Mouse (Mus musculus) c-Kit-negative CD71-positive TER-119-positive erythroid progenitor cells, embryonic 14.5 days (primary cell): ENCODE results near the gene Ift88.

Experiments used
- DNase-seq: peaks from one replicate; pipeline ENCODE4 v3.0.0-alpha.2; 2013; ENCODE audit warnings: low read depth, low spot score

Gene Ift88

GRCm38 (mm10) chr14:57423432-57424211 lies at the start of gene Ift88:
Gene Ift88 (plus strand): TSS chr14:57424062.
- DNase-seq: peak; percentile 66

- no peak for DNase-seq
These were observed 48.7 kb upstream of the Ift88 start for GRCm38 (mm10) chr14:57375205-57375604.

- DNase-seq: no peak
These were observed 47.8 kb upstream of the Ift88 start for GRCm38 (mm10) chr14:57376016-57376415.

GRCm38 (mm10) chr14:57376956-57377355 lies 46.9 kb upstream of the Ift88 start:
- no peak for DNase-seq

GRCm38 (mm10) chr14:57377531-57377930 lies 46.3 kb upstream of the Ift88 start:
- no peak for DNase-seq

DNA sequence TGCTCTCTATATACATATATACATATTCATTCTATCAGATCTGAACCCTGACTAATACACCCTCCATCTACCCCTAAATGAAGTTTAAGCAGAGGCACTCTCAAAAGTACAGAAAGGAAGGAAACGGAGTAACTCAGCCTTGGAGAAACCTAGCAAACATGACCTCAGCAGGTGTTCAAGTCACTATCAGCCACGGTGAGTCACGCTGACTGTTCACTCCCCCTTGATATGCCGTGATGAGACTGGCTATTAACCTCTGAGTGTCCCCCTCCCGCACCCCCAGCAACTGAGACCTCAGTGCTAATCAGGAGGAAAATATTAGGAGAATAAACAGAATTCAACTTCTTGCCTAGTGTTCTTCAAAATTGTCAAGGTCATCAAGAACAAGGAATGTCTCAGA lies 38.2 kb upstream of the Ift88 start:
- no peak for DNase-seq

DNA sequence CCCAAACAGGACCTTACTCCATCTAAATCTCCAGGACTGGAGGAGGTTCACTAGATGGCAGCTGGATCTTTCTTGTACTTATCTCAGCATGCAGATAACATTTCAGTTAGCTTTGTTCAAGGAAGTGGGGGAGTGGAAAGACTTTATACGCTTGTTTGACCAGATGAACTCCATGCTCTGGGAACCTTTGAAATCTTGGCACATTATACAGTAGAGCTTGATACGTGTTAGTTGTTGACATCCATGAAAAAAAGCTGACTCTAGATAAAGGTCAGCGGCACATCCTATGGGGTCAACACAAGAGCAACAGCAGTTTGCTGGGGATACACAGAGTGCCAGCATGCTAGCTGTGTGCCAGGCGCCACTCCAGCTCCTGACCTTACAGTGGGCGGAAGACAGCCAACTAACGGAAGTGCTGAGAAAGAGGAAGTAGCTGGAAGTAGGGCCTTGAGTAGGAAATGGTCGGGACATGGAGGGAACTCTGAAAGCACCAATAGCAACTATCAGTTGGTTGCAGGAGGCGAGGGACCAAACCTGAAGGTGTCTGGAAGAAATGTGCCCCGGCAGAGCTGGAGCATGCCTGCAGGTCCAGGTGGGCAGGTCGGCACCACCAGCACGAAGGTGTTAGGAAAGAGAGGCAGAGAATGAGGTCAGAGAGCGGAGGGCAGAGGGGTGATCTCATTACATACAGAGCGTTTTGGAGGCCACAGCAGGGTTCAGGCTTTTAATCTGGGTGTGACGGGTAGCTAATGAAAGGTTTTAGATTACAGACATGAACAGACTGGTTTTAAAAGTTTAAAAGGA lies 36.9 kb upstream of the Ift88 start:
- no peak for DNase-seq

GRCm38 (mm10) chr14:57391621-57392020 lies 32.2 kb upstream of the Ift88 start:
- DNase-seq: no peak

GRCm38 (mm10) chr14:57392278-57392677 lies 31.6 kb upstream of the Ift88 start:
- DNase-seq: no peak

- DNase-seq: no peak
These were observed 28.4 kb upstream of the Ift88 start for GRCm38 (mm10) chr14:57395470-57395869.

DNA sequence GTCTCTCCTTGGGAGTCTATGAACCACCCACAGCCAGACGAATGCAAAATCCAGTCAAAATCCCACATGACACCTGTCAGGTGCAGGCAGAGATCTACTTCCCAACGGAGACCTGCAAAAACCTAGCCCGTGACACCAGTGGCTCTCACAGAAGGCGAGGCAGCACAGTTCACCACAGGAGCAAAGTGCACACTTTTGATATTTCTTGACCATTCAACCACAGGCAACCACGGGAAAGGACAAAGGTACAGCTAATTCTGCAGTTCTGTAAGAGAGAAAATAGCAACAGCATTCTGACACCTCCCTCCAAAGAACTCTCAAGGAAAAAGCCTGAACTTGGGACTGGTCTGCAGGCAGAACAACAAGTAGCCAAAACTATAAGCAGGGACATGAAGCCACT lies 26.6 kb upstream of the Ift88 start:
- no peak for DNase-seq

DNA sequence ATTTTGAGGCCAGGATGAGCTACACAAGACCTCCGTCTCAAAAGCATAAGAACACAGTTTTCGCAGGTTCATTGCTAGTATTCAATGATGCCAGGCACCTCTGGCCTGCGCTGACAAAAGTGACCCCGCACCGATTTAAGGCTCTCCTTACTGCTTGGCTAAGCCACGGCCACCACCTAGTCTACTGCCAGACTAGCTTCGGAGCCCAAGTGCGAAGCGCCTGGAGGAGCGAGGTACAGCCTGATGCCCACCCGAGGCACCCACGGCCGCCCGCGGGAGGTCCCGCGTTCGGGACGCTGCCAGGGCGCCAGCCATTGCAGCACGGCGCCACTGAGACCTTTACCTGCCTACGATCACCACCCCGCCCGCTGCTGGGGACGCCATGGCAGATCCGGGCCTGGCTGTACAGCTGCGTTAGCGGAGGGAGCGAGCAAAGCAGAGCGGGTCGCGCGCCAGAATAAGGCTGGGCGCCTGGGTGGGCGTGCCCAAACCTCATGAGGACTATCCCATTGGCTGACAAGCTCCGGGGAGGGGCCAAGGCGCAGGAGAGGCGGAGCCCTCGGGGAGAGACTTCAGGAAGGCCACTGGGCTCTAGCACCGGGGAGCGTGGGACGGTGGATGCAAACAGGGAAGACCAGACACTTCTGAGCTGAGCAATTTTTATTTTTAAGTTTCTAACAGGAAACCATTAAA lies 25.7 kb upstream of the Ift88 start, which contains the start of gene Cryl1:
Gene Cryl1, minus strand, starts transcription at position 465 of the 693 bp plus-strand sequence.
- peak; percentile 87 for DNase-seq

GRCm38 (mm10) chr14:57398813-57399427 lies 24.9 kb upstream of the Ift88 start:
- no peak for DNase-seq

DNA sequence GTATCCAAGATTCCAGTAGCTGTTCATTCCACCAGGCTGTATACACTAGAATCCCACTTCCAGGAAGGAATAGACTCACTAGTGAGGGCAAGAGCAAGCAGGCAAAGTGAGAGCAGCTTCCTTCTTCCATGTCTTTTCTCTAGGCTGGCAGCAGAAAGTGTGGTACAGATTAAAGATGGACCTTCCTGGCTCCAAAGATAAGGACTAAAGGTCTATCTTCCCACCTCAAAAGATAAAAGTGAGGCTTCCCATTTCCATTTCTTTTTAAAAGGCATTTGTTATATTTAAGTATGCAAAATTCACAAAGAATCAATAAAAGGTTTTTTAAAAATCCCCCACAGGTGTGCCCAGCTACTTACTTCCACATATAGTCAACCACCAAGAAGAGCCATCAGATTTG lies 21.0 kb upstream of the Ift88 start:
- no peak for DNase-seq

DNA sequence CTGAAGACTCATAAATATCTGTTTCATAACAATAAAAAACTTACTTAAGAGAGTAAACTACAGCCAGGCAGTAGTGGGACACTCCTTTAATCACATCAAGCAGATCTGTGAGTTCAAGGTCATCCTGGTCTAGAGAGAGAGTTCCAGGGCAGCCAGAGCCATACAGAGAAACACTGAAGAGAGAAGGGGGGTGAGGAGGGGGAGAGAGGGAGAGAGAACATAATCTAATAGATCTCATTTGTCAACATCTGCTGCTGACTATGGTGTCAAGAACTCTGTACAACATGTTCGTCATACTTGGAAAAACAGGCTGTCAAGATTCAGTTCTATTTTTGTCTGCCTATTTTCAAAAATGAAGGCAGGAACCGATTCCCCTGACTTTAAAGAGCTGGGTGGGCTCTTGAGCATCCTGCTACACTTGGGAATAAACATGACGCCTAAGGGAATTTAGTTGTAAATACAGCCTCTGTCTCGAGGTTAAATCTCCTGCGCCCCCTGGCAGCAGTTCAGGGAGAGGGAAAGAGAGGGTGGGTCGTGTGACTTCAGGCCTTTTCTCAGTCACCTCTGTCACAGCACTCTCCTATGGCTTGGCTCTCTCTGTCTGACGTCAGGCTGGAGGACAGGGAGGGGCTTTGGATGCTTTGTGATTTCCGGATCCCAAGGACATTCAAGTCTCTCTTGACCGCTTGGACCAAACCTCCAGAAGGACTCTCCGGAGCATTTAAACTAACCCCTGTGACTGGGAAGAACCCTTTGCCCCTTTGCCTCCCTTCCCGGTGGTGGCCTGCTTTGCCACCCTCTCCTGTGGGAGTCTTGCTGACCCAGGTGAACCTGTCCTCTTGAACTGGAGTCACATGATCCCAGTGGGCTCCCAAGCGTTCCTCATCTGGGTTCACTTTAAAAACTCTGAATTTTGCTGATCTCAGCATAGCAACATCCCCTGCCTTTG lies 16.5 kb upstream of the Ift88 start:
- no peak for DNase-seq

DNA sequence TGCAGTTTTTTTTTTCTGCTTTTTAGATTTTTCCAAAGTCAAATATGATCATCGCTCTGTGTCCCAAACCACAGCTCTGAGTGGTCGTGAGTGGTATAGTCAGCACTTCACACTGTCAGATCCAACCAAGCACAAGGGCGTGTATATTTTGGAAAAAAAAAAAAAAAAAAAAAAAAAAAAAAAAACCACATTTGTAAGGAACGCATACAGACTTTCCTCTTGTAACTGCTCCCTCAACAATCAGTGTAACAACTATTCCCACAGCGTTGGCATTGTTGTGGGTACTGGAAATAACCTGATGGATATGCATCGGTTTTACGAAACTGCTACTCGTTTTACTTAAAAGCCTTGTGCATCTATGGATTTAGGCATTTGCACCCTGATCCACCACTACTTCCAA lies 15.8 kb upstream of the Ift88 start:
- DNase-seq: no peak

DNA sequence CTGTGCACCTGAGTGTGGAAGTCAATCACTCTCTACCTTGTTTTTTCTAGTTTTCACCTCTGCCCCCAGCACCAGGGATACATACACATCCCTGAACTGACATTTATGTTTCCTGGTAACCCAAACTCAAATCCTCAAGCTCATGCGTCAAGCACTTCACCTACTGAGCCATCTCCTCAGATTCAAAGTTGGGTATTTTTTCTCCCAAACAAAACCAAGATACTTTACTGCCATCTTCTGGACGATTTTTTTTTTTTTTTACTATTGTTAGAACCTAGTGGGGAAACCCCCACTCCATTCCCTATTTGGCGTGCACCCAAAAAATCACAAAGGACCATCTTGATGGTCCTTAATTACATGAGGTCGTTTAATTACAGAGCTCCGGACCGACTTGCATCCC lies 14.8 kb upstream of the Ift88 start:
- no peak for DNase-seq

DNA sequence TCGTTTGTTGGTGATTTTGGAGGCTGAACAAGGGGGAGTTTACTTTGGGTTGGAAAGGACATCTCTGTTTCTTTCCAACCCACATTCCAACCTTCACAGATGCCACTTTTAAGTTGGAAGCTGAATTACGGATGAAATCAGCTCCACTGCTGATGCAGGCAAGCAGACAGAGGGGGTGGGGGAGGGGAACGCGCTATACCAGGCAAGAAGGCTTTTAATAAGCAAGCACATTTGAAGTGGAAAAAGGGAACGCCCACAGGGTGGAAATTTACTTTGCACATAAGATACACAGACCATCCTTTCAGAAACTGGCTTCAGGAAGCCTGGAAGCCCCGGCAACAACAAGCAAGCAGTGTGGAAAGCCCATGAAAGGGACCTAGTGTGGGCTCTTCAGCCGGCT lies 11.7 kb upstream of the Ift88 start:
- no peak for DNase-seq

DNA sequence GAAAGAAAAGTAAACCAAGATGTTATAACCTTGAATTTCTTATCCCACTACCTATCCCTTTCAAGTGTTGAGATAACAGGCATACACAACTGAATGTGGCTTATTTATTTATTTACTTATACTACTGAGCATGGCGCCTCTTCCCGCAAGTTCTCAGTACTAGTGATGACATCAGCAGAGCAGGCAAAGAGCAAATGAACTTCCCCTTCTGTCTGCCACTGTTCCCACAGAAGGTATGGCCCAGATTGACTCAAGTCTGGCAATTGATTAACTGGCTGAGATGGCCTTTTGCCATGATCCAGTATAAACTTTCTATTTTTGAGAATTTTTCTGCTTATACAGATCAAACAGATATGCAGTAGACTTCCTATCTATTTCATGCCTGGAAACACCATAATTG lies 6.7 kb upstream of the Ift88 start:
- no peak for DNase-seq

DNA sequence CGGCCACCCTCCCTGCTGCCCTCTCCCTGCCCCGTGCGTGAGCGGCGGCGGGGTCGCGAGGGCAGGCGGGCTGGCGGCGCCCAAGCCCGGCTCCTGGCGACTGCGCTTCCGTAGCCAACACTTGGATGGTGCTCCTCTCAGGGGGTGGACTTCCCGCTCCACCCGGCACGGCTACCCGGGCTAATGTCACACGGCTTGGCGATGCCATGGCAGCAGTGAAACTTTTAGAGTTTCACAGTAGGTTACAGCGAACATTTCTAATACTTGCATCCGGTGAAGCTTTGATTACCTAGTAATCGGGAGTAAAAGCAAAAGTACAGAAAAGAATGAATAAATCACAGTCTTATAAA lies 325 bp downstream of the Ift88 start:
- no peak for DNase-seq

DNA sequence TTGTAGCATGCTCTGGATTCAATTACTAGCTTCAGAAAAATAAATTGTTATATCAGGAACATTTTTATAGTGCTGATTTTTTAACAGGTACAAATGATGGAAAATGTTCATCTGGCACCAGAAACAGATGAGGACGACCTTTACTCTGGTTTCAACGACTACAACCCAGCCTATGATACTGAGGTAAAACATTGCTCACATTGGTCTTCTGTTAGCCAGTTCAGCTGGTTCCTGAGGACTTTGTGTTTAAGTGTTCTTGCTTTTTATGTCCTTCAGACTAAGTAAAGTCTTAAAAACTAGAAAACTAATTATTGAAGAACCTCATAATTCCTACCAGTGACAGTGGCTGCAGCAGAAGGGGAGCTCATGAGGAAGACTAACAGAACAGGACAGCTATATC lies 6.6 kb downstream of the Ift88 start:
- no peak for DNase-seq
